Mouse (Mus musculus) ES-Bruce4 (cell line): Measurements from ENCODE around the gene Paf1. TPM values are rescaled to one million over a fixed set of nuclear protein-coding genes. Genes with fewer than 3 reads are reported as not detected.
A peak's percentile ranks its signal among the peaks of the same experiment; 100 is the strongest.

Experiments
- H3K27ac ChIP-seq: 2 replicates; pipeline ENCODE4 v1.5.1; 2012; ENCODE audit warnings: low read length, inconsistent platforms; ENCODE audit not compliant: insufficient read depth
- H3K27me3 ChIP-seq: 2 replicates; pipeline ENCODE4 v1.6.1; 2012; ENCODE audit warnings: mild to moderate bottlenecking, low read length, inconsistent platforms; ENCODE audit not compliant: control insufficient read depth, poor library complexity, insufficient read depth, severe bottlenecking
- H3K36me3 ChIP-seq: 2 replicates; pipeline ENCODE4 v1.6.1; 2012; ENCODE audit warnings: inconsistent platforms, mild to moderate bottlenecking, low read length, moderate library complexity; ENCODE audit not compliant: control insufficient read depth, poor library complexity, insufficient read depth, severe bottlenecking
- H3K4me1 ChIP-seq: one replicate; pipeline ENCODE4 v1.8.1; 2011; ENCODE audit warnings: low read length; ENCODE audit not compliant: control insufficient read depth, insufficient read depth
- H3K4me3 ChIP-seq: 2 replicates; pipeline ENCODE4 v1.5.1; 2011; ENCODE audit warnings: low read depth, mild to moderate bottlenecking, low read length
- H3K9ac ChIP-seq: 2 replicates; pipeline ENCODE4 v1.6.1; 2012; ENCODE audit warnings: low read depth, mild to moderate bottlenecking, inconsistent platforms; ENCODE audit not compliant: poor library complexity, severe bottlenecking
- H3K9me3 ChIP-seq: replicated peaks from 2 replicates; pipeline ENCODE4 v1.6.1; 2012; ENCODE audit warnings: mild to moderate bottlenecking, low read length, inconsistent platforms; ENCODE audit not compliant: control insufficient read depth, poor library complexity, insufficient read depth, severe bottlenecking
- CTCF ChIP-seq: IDR thresholded peaks from one replicate; pipeline ENCODE4 v1.8.1; 2011; ENCODE audit warnings: low read depth, low read length
- EP300 ChIP-seq: IDR thresholded peaks from 2 replicates; pipeline ENCODE4 v1.6.1; 2011; ENCODE audit warnings: low read depth, low read length; ENCODE audit not compliant: insufficient read depth
- POLR2A ChIP-seq: IDR thresholded peaks from one replicate; pipeline ENCODE4 v1.8.1; 2011; ENCODE audit warnings: low read length; ENCODE audit not compliant: insufficient read depth
- polyA plus RNA-seq: library from polyadenylated mRNA; stranded (reverse); fragments of >200 nt; gene quantifications from 2 replicates; pipeline ENCODE4 v1.2.4, GENCODE M21; 2011; ENCODE audit warnings: low read depth; ENCODE audit not compliant: missing spikeins, insufficient read depth, insufficient read length

The Paf1 gene
- polyA plus RNA-seq, 1 experiment: 88.7 TPM

GRCm38 (mm10) chr7:28381938-28382337, 10.8 kb upstream of the Paf1 start:
- H3K9me3 ChIP-seq: no peaks in the 10 kb centered on the region
- H3K4me1 ChIP-seq: peaks cover 3% of the 10 kb centered on the region
- H3K27ac ChIP-seq: peak overlapping the region; percentile 91
- H3K36me3 ChIP-seq: peaks cover 4% of the 10 kb centered on the region
- no peaks in the 10 kb centered on the region for H3K27me3 ChIP-seq
- peak overlapping the region; percentile 64 for H3K9ac ChIP-seq
- TF ChIP-seq EP300 (peak; percentile 71), CTCF (no peak)
- H3K4me3 ChIP-seq: peak overlapping the region; percentile 54

- peaks cover 3% of the 10 kb centered on the region for H3K36me3 ChIP-seq
- H3K4me3 ChIP-seq: peak overlapping the region; percentile 54
- TF ChIP-seq EP300: no peak
- TF ChIP-seq POLR2A: no peak
- no peak for TF ChIP-seq CTCF
- no peaks in the 10 kb centered on the region for H3K9me3 ChIP-seq
- H3K9ac ChIP-seq: peak overlapping the region; percentile 64; the same call in 1 of the 2 replicates
- peak overlapping the region; percentile 76 for H3K27ac ChIP-seq
- no peaks in the 10 kb centered on the region for H3K27me3 ChIP-seq
- peaks cover 3% of the 10 kb centered on the region for H3K4me1 ChIP-seq
Measured at GRCm38 (mm10) chr7:28382347-28382951, 10.3 kb upstream of the Paf1 start.

DNA sequence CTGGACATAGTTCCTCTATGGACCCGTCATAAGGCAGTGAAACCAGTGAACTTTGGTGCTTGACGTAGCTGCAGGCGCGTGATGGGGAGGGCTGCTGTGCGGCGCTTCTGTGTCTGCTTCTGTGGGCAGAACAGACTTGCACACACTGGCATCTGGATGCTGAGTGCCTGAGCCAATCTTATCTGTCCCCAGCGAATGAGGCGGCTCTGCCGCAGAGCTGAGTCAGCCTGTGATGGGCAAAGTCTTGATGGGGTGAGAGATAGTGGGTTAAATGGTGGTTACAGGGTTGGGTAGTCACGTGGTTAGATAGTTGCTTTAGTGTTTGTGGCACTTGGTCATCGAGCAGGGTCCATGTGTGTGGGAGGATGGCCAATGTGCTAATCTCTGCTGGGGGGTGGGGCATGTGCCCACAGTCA, 9.8 kb upstream of the Paf1 start:
- Histone ChIP-seq H3K27me3 (no peaks in the 10 kb centered on the region), H3K27ac (0 out of 2 replicates have a peak overlapping the region, but pooled peaks have one; percentile 76), H3K4me3 (no peak overlapping the region), H3K9me3 (no peaks in the 10 kb centered on the region), H3K36me3 (no peaks in the 10 kb centered on the region; the same call in 1 of the 2 replicates), H3K9ac (0 out of 2 replicates have a peak overlapping the region, but pooled peaks have one; percentile 64), H3K4me1 (peaks cover 3% of the 10 kb centered on the region)
- TF ChIP-seq CTCF: no peak

- H3K4me1 ChIP-seq: peaks cover 3% of the 10 kb centered on the region
- TF ChIP-seq CTCF (no peak), EP300 (no peak), POLR2A (no peak)
Measured at GRCm38 (mm10) chr7:28383606-28384005, 9.1 kb upstream of the Paf1 start.

GRCm38 (mm10) chr7:28384162-28384561, 8.6 kb upstream of the Paf1 start:
- no peak for TF ChIP-seq EP300
- no peak for TF ChIP-seq CTCF
- TF ChIP-seq POLR2A: no peak
- no peak overlapping the region for H3K27ac ChIP-seq
- no peaks in the 10 kb centered on the region for H3K27me3 ChIP-seq
- H3K36me3 ChIP-seq: peaks cover 2% of the 10 kb centered on the region
- H3K4me1 ChIP-seq: peaks cover 3% of the 10 kb centered on the region
- no peak overlapping the region for H3K9ac ChIP-seq
- H3K9me3 ChIP-seq: no peaks in the 10 kb centered on the region
- H3K4me3 ChIP-seq: no peak overlapping the region

More at GRCm38 (mm10) chr7:28383606-28384005, 9.1 kb upstream of the Paf1 start:
- Histone ChIP-seq H3K9ac (no peak overlapping the region), H3K36me3 (no peaks in the 10 kb centered on the region; the same call in 1 of the 2 replicates), H3K27me3 (no peaks in the 10 kb centered on the region), H3K4me3 (no peak overlapping the region), H3K27ac (no peak overlapping the region), H3K9me3 (no peaks in the 10 kb centered on the region)

- H3K9ac ChIP-seq: no peak overlapping the region
- H3K4me3 ChIP-seq: no peak overlapping the region
- H3K27ac ChIP-seq: no peak overlapping the region
- peaks cover 5% of the 10 kb centered on the region for H3K36me3 ChIP-seq
- H3K9me3 ChIP-seq: no peaks in the 10 kb centered on the region
- no peaks in the 10 kb centered on the region for H3K27me3 ChIP-seq
- TF ChIP-seq EP300 (no peak), POLR2A (no peak)
- H3K4me1 ChIP-seq: peaks cover 3% of the 10 kb centered on the region
Measured at GRCm38 (mm10) chr7:28385196-28385595, 7.6 kb upstream of the Paf1 start.
